Mouse (Mus musculus) cerebellum, postnatal 25 days (tissue): ENCODE data around the gene Gpt2.

Experiments used
- DNase-seq, 2 experiments: peaks; one replicate each; pipeline ENCODE4 v3.0.0; 2021; ENCODE audit warnings: mixed read lengths in 2 of 2

Gene Gpt2

DNA sequence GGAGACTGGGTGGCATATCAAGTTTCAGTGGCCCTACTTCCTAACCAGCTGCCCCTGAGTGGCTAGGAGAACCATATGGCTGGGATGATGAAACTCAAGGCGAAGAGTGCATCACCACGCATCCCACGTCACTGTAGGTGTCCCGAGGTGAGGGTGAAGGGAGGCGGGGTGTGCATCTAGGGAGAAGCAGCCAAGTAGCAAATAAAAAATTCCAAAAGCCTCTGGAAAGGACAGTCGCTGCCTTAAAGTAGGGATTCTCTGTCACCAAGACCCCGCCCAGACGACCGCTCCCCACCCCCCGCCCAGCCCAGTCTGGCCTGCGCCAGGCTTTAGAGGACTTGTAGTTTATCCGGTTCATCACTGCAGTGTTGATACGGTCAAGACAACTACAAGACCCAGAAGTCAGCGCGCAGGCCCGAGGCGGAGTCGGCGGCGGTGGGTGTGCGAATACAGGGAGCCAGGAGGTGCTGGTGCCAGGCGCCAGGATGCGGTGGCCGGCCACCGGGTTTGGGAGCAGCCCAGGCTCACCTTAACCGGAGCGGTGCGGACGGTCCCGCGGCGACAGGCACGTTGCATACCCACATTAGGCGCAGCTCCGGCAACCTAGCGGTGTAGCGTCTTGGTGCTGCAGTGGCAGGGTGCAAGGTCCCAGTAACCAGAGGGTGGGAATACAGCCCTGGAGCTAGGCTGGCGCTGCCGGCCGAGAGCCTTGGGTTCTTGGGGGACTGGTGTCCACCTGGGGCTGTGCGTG, at the start of gene Gpt2:
Gene Gpt2, plus strand, starts transcription at position 452 of the 751 bp plus-strand sequence.
- peak; percentile 95 to 97 for DNase-seq

DNA sequence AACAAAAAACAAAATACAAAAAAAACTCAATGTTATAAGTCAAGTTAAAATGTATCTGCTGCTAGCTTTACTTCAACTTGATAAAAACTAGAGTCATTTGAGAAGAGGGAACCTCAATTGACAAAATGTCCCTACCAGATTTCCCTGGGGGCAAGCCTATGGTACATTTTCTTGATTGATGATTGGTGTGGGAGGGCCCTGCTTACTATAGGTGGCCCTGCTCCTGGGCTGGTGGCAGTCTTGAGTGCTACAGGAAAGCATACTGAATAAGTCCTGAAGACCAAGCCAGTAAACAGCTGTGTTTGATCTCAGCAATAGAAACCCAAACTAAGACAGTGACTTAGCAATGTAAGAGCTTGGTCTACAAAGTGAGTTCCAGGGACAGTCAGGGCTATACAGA, 48.3 kb upstream of the Gpt2 start:
- no peak for DNase-seq

DNA sequence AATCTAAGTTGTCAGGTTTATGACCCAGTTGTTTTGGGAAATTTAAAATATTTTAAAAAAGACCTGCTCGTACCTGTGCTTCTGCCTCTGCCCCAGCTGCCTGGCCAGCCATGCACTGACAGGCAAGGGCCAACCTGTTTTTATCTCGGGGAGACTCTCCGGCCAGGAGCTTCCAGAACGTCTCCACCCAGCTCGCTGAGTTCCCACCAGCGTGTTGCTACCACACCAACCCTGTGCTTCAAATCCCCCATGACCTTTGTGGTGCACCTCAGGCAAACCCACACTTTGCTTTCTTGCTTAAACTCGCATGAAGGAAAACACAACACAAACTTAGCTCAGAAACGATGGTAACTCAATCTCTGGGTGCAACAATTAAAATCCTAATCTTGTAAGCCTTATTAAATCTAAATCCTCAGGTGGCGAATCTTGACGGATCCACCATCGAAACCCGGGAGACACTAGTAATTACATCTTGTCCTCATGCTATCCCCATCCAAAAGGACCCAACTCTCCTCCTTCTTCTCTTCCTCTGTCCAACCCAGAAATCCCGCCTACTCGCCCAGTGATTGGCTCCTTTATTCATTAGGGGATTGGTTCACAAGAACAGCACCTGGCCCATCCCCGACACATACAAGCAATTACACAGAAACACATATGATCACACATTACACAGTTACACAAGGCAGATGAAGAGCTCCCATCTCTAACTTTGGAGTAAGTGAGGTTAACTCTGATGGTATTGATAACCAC, 46.3 kb upstream of the Gpt2 start:
- no peak for DNase-seq

DNA sequence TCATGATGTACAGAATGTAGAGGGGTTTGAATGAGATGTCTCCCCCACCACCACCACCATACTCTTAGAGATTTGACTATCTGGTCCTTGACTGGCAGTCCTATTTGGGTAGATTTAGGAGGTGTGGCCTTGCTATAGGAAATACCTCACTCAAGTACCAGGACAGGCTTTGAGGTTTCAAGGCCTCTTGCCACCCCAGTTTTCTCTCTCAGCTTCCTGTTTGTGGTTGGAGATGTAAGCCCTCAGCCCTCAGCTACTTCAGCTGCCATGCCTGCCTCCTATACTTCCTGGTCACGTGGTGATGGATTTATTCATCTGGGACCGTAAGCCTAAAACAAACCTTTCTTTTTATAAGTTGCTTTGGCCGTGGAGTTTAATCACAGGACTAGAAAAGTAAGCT, 42.0 kb upstream of the Gpt2 start:
- DNase-seq: no peak

DNA sequence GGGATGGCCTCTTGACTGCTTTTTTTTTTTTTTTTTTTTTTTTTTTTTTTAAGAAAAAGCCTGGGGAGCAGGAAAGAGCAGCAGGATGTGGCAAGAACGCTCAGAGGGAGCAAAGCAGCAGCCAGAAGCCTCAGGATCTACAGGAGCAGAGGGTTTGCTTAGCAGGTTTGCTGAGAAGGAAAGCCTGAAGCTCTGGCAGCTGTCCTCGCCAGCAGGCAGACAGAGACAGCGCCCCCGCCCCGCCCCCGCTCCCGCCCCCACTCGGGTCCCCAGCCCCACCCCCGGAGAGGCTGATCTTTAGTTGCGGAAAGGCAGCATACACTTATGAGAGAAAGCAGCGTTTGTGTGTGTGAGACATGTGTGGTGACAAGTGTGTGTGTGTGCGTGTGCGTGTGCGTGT, 40.0 kb upstream of the Gpt2 start:
- peak in 1 of 2 experiments; percentile 12 for DNase-seq

DNA sequence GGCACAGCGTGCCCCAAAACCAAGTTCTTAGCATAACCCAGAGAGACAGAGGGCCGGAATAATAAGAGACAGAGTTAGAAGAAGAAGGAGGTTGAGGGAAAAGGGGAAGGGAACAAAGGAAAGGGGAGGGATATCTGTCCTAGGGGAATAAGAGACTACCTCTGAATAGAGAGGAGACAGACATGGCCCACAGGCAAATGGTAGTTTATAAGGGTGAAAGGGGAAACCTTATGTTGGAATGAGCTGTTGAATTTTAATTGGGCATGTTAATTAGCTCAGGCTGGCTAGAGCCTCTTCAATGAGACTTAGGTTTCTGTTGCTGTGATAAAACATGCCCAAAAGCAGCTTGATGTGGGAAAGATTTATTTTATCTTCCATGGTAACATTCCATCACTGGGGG, 39.1 kb upstream of the Gpt2 start:
- no peak for DNase-seq

DNA sequence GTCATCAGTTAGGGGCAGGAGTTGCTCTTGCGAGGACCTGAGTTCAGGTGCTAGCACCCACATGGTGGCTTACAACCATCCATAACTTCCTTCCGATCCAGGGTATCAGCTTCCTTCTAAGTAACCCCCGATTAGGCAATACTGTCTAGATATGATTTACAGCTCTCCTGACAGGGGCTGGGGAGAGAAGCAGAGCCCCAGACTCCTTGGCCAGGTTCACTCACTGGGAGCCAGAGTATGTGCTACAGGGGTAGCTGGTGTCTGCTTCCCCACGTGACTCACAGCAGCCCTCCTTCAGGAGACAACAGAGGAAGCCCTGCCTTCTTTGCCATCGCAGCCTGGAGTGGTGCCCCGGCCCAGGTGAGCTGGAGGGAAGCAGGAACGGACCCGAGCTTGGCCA, 37.6 kb upstream of the Gpt2 start:
- no peak for DNase-seq

DNA sequence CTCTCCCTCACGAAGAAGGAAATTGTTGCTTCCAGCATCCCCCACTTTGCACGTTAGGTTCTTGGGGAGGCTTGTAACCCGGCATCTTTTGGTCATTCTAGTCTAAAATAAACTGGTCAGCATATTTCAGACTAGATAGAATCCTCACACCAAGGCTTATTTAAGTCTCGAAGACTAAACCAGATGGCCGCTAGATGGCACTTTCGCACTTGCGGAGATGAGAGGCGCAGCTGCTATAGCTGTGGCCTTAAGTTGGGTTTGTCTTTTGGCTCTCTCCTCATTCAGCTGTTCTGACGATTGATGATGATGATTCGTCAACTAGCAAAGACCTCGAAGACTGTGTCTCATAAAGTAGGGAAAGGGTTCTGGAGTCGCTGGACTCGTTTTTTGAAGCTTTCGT, 35.8 kb upstream of the Gpt2 start:
- DNase-seq: peak; percentile 47 to 80

DNA sequence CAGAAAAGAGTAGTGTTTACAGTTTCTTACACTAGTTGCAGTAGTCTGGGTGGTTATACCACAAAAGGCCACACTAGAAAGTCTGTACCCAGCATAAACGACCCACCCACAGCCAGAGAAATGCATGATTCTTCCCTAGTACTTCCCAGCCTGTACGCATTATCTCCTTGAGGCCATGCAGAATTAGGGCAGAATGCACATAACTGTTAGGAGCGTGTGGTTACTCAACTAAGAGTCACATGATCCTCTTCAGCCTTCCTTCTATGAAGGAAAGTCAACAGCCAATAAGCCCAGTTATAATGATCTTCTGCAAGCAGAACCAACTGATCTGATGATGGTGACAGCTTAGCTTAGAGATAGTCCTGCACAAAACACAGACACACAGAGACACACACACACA, 32.8 kb upstream of the Gpt2 start:
- no peak for DNase-seq

DNA sequence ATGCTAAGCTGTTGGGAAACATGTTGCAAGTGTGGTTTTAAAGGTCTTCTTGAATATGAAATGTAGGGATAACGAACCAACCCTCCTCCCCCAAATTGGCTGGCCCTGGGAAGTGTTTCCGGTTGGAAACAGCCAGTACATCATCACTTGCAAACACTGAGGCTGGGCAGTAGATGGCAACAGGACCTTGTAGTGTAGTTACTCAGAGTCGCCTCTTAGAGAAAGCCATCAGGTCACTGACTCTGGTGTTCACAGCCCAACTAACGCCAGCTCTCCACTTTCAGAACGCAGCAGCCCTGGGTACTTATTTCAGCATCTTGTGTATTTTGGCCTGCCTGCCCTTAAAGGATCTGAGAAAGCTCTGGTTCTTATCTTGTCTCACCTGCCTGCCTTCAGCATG, 31.6 kb upstream of the Gpt2 start:
- DNase-seq: no peak

DNA sequence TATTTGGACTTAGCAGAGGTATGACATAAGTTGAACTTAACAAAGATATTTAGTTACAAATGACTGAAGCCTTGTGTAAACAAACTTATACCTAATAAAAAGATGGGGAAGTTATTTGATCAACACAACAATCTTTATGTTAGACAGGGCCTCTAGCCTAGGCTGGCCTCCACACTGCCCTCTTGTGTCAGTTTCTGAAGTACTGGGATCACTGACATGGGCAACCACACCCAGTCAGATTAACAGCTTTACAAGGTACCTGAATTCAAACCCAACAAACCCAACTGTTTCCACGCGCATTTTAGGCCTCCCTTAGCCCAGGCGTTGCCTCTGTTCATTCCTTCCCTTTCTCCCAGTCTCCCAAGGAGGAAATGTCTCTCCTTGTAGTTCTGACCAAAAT, 31.0 kb upstream of the Gpt2 start:
- DNase-seq: peak in 1 of 2 experiments; percentile 6

DNA sequence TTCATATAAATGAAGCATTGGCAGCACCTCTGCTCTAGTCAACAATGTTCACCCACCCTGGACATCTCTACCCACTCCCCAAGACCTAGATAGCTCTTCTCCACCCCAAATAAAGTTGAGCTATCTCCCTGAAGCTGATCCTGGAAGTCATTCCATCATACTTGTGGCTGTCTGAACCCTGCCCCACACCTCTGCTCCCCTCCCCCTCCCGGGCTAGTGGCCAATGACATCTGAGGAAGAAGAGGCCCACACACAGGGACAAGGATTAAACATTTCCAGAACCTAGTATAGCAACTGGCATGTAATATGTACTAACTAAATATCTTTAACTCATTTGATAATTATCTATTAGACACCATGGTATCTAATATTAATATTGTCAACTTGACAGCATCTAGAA, 29.9 kb upstream of the Gpt2 start:
- DNase-seq: no peak

DNA sequence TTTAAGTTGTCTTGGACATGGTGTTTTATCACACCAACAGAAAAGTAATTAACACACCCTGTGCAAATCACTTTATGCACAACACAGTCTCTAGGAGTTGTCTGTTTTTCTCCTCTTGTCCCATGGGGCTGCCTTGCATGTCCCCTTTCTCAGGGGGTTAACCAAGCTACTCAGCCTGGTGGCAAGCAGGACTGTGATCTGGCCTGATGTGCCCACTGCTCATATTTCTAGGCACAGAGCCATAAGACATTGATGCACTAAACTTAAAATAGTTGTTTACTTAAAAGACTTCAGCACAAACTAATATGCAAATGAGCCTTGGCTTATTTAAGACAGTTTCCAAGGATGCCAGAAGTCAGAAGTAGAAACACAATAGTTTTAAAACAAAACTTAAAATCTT, 28.1 kb upstream of the Gpt2 start:
- no peak for DNase-seq

DNA sequence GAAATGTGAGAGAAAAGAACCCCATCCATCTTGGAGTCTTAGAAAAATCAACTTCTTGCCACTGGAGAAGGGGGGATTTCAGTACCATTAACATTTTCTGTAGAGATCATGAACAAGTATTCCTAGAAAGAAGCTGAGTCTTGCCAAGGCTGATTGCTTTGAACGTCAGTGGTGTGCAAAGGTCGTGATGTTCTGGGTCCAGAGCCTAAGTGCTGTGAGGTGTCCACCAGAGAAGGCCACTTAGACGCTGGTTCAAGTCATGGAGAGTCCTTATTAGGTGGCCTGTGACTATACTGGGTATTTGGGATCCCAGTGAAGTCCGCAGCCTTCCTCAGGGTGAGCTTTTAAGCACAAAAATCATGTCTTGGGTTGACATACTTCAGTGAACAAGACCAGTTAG, 26.3 kb upstream of the Gpt2 start:
- DNase-seq: no peak

DNA sequence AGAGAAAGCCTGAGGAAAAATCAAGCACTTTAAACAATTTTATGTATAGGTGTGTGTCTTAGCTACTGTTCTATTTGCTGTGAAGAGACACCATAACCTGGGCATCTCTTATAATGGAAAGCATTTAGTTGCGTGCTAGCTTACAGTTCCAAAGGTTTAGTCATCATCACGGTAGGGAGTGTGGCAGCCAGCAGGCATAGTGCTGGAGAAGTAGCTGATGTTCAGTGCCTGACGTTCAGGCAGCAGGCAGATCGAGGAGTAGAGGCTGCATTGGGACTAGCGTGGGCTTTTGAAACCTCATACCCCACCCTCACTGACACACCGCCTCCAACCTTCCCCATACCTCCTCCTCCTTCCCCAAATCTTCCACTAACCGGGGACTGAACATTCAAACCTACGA, 21.6 kb upstream of the Gpt2 start:
- no peak for DNase-seq

DNA sequence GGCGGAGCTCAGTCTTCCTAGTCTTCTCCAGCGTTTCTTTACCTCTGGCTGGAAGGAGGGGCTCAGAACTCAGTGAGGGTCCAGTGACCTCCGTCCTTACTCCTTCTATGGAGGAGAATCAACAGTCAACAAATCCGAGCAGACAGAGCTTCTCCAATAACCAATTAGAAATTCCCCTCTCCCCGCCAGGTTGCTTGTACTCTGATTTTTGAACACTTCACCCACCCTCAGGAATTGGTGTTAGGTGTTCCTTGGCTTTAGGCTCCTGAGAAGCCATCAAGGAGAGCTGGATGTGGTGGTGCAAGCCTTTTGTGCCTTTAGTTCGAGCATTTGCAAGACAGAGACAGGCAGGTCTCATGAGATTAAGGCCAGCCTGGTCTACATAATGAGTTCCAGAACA, 19.6 kb upstream of the Gpt2 start:
- DNase-seq: no peak

DNA sequence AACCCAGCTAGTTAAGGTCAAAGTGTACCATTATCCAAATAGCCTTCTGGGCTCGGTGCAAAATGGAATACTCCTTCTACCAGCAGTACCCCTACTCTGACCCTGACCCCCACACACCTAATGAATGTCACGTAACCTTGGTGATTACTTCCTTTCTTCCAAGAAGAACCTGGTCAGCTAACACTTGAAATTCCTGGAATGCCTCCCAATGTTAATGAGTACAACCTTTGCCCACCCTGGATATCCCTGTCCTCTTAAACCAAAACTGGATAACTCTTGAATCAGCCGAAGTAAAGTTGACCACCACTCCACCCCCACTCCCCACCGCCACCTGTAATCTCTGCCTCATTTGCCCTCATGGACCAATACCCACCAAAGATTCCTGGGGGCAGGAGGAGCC, 19.1 kb upstream of the Gpt2 start:
- no peak for DNase-seq

DNA sequence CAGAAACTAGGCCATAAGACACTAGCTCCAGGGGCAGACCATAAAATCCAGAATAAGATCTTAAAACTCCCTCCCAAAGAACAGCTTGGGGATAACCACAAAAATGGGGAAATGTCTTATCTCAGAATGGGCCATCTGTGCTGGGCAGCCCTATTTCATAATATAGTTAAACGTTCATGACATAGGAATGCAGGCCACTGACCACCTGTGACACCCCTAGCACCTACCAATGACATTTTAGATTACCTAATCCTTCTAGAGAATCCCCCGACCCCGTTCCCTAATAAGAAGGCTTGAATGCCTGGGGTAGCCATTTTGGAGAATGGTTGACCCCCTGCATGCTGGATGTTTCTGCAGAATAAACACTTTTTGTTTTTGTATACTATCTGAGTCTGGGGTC, 17.5 kb upstream of the Gpt2 start:
- DNase-seq: no peak

DNA sequence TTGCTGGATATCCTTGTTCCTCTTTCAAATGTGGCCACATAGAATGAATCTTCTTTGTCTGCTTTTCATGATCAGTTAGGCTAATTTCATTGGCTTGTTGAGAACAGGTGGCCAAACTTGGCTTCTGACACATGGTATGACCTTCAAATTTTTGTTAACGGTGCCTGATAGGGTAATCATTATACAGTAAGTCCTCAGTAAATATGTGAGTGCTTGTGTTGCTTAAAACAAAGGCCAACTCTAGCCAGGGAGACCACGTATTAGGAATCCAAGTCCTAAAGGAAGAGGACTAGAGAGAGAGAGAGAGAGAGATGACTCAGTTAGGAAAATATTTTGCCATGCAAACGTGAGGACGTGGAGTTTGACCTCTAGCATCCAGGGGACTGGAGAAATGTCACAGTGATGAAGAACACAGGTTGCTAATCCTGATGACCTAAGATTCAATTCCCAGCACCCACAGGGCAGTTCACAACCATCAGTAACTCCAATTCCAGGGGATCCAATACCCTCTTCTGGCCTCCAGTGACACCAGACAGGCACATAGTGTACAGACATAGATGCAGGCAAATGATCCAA, 15.3 kb upstream of the Gpt2 start:
- no peak for DNase-seq

DNA sequence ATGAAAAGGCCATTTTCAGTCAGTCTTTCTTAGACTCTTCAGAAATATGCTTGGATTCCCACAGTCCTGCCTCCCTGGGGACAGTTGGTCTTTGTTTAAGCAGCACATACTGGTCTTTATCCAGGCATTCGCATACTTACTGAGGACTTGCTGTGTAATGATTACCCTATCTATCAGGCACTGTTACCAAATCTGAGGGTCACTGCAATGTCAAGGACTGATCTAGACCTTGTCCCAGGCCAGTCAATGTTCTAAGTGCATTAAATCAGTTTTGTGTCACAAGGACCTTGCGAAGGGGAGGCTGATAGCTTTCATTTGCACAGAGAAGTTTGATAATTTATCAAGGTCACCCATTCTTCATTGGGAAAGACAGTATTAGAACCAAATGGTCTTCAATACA, 14.0 kb upstream of the Gpt2 start:
- DNase-seq: no peak

DNA sequence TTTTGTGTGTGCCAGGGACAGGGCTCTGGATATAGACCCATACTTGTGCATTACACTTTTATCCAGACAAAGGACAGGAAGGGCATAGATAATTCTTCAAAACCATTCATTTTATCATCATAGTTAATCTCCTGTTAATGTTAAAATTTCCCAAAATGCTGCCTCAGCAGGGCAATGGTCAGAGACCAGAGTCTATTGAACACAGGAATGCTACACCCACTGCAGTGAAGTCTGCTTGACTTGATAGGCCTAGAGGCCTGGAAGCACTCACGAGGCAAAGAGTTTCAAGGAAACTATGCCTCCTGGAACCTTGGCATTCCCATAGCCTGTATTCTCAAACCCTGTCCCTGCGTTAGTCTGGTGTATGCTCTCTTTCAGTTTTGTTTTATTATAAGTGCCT, 12.7 kb upstream of the Gpt2 start:
- DNase-seq: no peak

DNA sequence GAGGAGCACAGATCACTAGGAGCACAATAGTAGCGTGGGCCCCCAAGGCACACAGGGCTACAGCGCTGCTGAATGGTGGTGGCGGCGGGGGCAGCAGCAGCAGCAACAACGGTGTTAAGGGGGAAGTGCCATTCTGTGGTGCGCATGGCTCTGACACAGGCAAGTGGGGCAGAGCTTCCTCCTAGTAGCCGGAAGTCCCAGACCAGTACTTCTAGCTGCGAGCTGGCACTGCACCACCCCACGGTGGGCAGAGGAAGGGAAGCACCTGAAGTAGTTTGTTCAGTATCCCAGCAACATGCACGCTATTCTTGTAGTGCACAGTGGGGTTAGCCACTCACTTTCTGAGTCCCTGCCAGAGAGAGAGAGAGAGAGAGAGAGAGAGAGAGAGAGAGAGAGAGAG, 10.5 kb upstream of the Gpt2 start:
- DNase-seq: peak; percentile 48 to 55

DNA sequence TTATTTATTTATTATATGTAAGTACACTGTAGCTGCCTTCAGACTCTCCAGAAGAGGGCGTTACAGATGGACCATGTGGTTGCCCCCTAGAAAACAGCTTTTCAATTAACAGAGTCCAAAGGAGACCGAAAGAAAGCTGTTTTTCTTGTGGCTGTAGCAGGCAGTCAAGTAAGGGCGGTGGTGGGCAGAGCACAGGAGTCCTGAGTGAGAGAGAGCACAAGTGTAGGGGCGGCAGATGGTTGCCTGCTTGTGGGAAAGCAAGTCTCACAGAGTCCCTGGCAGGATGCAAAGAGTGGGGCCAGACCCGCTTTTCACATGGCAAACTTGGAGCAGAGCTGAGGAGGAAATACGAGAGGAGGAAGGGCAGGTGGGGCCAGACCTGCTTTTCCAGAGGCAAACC, 9.9 kb upstream of the Gpt2 start:
- no peak for DNase-seq

DNA sequence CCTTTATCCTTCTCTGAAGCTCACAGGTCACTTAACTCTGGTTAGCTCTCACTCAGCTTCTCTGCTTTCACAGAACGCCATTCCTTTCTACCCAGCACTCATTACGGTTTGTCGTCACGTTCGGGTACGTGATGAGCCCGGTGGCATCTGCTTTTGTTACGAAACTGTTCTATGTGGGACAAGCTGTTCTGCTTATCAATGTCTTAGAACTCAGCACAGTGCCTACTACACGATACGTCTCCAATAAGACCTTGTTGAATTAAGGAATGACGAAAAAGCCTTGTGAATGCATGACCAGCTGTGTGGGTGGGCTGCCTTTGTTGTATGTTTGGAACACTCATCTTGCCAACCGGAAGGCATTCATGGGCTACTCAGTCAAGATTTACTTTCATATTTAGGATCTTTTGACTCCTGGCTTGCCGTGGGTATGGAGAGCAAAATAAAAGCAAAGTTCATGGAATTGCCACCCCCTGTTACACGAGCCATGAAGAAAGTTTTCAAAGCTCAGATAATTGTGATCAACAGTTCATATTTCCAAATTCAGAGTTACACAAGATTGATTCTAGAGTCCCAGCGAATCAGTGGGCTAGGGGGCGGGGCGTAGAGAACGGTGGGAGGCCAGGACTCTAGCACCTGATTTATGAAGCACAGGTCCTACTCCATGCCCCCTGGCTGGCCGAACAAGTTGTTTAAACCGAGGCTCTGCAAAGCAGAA, 4.3 kb upstream of the Gpt2 start:
- DNase-seq: no peak
